Mouse (Mus musculus) adipocyte (in vitro differentiated cells): ENCODE data around the gene Klc4.

Experiments
- DNase-seq: peaks from one replicate; pipeline ENCODE4 v3.0.0-alpha.2; 2016; ENCODE audit warnings: low spot score

The Klc4 gene

GRCm38 (mm10) chr17:46645561-46646321, at the start of gene Klc4, which contains the start of gene Mrpl2:
Gene Klc4 (minus strand): TSS chr17:46646022.
Gene Mrpl2 (plus strand): TSS chr17:46646229.
- DNase-seq: peak; percentile 98

GRCm38 (mm10) chr17:46694517-46695063, 48.8 kb upstream of the Klc4 start:
- no peak for DNase-seq

DNA sequence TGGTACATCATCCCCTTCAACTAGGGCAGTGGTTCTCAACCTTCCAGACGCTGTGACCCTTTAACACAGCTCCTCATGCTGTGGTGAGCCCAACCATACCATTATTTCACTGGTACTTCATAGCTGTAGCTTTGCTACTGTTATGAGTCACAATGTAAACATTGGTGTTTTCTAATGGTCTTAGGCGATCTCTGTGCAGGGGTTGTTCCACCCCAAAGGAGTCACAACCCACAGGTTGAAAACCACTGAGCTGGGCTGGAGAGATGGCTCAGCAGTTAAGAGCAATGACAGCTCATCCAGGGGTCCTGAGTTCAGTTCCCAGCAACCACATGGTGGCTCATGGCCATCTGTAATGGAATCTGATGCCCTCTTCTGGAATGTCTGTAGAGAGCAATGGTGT, 45.6 kb upstream of the Klc4 start:
- DNase-seq: no peak

- DNase-seq: no peak
Measured at GRCm38 (mm10) chr17:46690665-46691064, 44.8 kb upstream of the Klc4 start.

GRCm38 (mm10) chr17:46685913-46686312, 40.1 kb upstream of the Klc4 start:
- DNase-seq: no peak

DNA sequence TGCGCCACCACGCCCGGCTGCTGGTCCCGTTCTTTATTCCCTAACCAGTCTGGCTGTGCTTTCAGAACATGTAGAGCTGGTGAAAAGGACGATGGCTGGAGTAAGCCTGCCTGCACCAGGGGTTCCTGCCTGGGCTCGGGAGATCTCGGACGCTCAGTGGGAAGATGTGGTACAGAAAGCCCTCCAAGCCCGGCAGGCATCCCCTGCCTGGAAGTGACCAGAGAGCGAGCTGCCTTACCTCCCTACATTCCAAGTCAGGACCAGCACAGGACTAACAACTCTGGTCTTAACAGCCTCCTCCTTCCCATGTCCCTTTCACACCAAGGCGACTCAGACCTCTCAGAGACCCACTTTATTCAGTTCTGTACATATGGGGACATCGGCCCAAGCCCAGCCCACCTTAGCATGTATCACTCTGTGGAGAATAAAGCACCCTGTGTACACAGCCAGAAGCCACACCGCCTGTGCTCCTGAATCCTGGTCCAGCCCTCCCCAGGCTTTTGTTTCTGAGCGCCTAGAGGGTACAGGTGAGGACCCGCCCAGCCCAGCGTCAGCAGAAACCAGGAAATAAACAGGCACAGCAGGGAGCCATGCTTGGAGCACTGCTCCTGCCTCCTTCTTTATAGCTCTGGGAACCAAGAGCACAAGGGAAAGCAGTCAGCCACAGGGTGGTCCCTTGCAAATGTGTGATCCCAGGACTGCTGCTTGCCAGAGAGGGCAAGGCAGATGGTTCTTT, 37.0 kb upstream of the Klc4 start:
- DNase-seq: no peak

GRCm38 (mm10) chr17:46681466-46682118, 35.8 kb upstream of the Klc4 start:
- no peak for DNase-seq

DNA sequence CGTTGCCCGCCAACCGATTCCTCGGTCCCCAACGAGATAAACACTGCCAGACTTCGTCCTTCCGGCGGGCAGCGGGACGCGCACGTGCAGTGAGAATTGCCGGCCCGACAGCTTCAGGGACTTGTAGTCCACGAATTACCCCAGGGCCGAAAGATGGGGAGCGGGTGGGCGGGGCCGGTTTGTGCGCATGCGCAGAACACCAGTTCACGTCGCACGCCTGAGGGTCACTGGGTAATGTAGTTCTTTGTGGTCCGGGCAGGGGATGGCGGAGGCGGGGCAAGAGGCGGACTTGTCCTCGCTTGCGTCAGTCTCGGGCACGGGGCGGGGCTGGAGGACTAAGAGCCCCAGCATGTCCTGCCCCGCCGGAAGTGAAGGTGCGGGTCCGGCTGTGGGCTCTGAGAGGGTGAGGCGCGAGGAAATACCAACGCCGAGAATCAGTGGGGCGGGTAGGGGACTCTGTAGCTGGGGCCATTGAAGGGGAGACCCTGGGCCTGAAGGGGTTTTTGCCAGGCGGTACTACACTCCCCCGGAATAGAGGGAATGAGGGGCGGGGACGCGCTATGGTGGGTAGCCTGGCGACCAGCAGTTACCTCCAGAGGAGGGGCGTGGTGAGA, 35.0 kb upstream of the Klc4 start, which contains the start of gene Klhdc3:
Gene Klhdc3 (minus strand): TSS at position 155 of the 614 bp plus-strand sequence.
- peak; percentile 99 for DNase-seq

GRCm38 (mm10) chr17:46679843-46680759, 34.3 kb upstream of the Klc4 start:
- DNase-seq: peak; percentile 57

DNA sequence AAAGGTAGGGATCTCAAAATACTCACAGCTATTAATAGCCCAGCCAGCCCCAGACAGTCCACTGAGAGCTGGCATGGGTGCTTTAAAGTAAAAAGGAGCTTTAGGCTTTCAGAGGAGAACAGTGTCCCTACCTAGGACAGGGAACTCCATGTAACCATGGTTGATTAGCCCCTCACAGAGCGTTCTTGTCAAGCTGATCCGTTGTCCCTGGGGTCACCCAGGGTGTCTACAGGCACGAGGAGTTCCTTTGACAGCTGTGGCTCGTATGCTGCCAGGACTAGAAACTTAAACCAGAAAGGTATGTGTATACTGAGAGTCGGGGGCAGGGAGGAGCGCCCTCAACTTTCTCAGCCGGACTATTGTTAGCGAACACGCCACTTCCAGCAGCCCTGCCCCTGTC, 33.1 kb upstream of the Klc4 start:
- DNase-seq: no peak

GRCm38 (mm10) chr17:46678416-46678815, 32.6 kb upstream of the Klc4 start, which contains the start of gene Mea1:
Gene Mea1 (plus strand): TSS chr17:46678793.
- DNase-seq: no peak

- no peak for DNase-seq
Measured at GRCm38 (mm10) chr17:46674530-46675283, 28.9 kb upstream of the Klc4 start.

DNA sequence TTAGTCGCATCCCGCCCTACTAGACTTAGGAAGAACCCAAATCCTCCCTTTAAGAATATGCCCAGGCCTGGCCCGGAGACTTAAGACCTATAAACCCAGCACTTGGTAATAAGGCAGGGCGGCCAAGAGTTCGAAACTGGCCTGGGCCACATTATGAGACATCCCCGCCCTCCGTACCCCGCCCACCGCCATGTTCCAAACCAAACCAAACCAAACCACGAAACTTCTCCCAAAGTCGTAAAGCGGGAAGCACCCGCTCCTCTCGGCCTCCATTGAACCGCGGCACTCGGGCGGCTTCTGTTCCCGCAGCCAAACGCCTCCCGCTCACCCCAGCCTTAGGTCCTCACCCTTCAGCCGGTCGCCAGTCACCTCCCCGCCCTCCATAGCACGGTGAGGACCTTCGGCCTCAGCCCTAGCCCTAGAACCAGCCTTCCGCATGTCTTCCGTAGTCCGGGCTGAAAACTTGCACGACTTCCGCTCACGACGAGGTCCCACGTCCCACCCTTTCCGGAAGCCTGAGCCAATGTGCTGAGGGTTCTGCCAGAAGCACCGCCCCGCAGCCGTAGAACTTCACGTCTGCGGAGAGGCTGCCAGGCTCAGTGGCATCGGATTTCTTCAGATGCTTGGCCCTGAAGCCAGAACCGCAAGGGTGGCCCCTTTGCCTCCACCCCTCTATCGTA, 28.2 kb upstream of the Klc4 start, which contains the start of gene Rrp36:
Gene Rrp36 (minus strand): TSS at position 503 of the 680 bp plus-strand sequence.
- DNase-seq: peak; percentile 97

DNA sequence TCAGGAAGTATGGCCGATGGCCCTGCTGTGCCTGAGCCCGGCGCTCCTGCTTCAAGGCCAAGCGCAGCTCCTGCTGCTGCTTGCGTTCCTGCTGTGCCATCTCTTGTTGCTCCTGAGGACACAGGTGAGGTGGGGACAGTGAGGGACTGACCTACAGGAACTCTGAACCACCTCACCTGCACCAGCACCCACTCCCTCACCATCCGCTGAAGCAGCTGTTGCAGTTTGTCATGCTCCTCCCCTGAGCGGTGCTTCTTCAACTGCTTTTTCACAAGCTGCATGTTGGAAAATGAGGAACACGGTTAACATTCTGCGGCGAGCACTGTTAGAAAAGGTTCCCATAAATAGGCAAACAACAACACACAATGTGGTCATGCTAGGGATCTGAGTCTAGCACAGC, 24.1 kb upstream of the Klc4 start:
- no peak for DNase-seq

GRCm38 (mm10) chr17:46667712-46668111, 21.9 kb upstream of the Klc4 start:
- no peak for DNase-seq

DNA sequence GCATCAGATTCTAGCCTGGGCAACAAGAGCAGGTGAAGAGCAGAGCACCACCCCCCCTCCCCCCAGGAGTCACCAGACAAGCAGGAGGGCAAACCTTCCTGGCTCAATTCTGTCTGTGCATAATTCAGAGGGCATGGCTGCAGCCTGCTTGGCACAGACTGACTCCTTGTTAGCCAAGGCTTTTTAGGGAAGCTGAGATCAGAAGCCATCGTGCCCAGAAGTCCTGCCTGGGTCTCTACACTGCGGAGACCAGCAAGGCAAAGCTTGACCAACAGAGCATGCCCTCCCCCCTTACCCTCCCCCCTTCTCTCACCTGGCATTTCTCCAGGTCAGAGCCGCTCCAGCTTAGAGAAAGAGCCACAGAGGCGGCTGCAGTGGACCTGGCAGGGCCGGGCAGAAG, 16.9 kb upstream of the Klc4 start:
- peak; percentile 66 for DNase-seq

- DNase-seq: no peak
Measured at GRCm38 (mm10) chr17:46661981-46662380, 16.2 kb upstream of the Klc4 start.

DNA sequence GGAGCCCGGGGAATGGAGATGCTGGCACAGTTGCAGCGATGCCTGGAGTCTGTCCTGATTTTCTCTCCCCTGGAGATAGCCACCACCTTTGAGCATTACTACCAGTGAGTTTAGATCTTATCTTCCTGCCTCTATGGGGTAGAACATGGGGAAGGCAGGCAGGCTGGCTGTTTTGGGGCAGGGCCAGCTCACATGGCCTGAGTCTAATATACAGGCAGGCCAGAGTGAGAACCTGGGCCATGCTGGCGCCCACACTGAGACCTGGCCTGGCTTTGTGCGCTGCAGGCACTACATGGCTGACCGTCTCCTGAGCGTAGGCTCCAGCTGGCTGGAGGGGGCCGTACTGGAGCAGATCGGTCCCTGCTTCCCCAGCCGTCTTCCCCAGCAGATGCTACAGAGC, 15.5 kb upstream of the Klc4 start:
- no peak for DNase-seq

DNA sequence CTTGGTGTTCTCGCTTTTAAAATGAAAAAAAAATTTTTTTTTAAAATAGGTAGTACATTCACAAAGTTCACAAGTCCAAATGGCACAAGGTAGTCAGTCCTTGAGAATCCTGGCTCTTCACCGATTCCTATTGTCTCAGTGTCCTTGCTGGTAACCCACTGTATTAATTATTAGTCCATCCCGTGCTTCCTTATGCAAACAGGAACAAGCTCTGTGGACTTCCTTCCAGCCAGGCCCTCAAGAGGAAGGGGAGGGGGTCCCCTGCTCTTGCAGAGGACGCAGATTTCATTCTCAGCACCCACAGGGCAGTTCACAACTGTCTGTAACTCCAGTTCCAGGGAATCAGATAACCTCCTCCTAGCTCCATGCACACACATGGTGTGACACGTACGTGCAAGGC, 10.2 kb upstream of the Klc4 start:
- no peak for DNase-seq
